Mouse (Mus musculus) thymus, postnatal 25 days (tissue): Measurements from ENCODE around the gene Zfp36l3.
"Not testable (repeated sequence)": the region's sequence is repeated elsewhere in the genome, so short reads cannot be mapped to it uniquely, and the experiment has no call there.

Source experiments
- DNase-seq: peaks from one replicate; pipeline ENCODE4 v3.0.0; 2022

Gene Zfp36l3

DNA sequence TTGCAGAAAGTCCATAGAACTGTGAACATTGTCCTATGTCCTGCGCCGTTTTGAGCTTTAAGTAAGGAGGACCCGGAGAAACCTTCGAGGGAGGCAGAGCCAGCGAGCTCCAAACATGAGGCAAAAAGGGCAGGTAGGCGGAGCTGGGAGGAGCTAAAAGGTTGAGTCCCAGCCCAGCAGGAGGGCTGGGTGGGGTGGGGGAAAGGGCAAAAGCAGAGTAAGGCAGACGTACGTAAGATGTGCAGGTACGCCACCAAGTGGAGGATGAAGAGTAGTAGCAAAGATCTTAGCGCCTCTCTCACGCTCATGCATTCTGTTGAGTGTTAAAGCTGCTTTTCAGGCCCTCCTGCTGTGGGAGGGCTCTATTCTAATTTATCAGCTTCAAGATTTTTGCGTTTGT lies at the start of gene Zfp36l3:
Gene Zfp36l3, minus strand, starts transcription at position 119 of the 400 bp plus-strand sequence.
- no peak for DNase-seq

- no peak for DNase-seq
Observed at GRCm38 (mm10) chrX:53799074-53799473, 22.9 kb upstream of the Zfp36l3 start.

- DNase-seq, result not testable (repeated sequence)
Observed at GRCm38 (mm10) chrX:53797519-53797918, 21.3 kb upstream of the Zfp36l3 start, which contains the start of gene Xlr. TSS of gene Xlr (minus strand) at chrX:53797706.

GRCm38 (mm10) chrX:53757736-53758135 lies 18.5 kb downstream of the Zfp36l3 start, which contains the start of gene 1700013H16Rik:
TSS of gene 1700013H16Rik (minus strand) at chrX:53757831.
- no peak for DNase-seq

- no peak for DNase-seq
Observed at GRCm38 (mm10) chrX:53752851-53753250, 23.3 kb downstream of the Zfp36l3 start.

DNA sequence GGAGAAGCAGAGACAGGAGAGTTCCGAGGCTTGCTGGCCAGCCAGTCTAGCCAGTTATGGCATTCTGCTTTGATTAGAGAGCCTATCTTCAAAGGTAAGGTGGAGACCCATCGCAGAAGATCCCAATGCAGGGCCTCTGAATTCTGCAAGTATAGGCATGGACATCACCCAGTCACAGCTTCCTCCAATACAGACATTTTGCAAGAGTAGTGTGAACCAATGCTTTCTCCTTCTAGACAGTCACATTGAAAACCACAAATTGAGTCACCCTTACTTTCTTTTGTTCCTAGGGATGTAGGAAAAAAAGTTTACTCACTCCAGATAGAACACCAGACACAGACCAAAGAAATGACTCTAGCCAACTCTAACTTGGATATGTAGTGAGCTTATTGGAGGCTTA lies 47.2 kb downstream of the Zfp36l3 start:
- DNase-seq, result no peak

DNA sequence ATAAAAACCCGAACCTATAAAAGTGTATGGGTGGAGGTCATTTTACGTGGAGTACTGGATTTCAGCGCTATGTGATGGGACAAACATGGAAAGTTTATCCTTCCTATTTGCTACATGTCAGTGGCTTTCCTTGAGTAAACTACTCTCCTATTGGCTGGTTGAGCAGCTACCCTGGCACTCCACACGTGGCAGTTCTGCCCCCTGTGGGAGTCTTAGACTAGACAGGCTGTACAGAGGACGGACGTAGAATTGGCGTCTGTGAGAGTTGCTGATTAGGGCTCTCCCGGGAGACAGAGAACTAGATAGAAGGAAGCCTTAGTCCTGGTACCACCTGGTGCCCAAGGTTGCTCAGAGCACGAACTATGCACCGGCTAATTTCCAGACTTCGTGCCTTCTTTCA lies 51.6 kb downstream of the Zfp36l3 start, which contains the start of gene 4930502E18Rik:
Gene 4930502E18Rik, plus strand, starts transcription at position 231 of the 400 bp plus-strand sequence.
- no peak for DNase-seq
